Mouse (Mus musculus): ENCODE measurements around the gene Sel1l2.

Sel1l2 gene

DNA sequence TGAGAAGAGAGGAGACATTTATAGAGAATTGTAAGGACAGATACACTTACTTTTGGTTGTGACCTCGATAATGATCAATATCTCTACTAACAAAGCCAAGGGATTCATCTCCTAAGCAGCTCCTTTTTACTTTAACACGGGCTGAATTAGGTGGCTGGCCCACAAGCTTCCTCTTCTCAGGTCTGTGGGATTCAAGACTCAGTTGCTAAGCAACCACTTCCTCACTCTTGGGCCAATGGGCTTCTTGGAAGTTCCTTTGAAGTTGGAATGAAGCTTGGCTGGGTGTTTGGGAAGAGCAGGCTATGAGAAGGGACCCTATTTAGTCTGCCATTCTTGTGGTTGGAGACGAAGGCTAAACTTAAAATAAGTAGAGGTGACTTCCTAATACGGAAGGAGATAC, at the start of gene Sel1l2:
Gene Sel1l2 (minus strand): TSS at position 182 of the 400 bp plus-strand sequence.
- DNase-seq (ENCODE audit: low read depth, low spot score), result peak; percentile 13

DNA sequence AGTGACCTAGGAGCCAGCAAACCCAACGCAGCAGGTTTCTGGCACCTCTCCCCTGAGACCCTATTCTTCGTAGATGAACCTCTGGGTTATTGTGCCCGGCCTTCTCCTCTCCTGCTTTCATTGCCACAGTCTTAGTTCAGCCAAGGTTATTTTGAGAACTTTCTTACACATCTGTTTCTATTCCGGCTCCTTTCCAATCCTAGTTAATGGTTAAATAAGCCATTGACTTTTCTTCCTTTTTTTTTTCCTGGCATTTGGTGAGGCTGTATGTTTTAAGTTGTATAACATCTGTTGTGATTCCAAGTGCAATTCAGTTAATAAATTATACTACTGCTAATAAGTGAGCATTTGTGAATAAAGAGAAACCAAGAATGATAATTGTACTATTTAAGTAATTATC, 49.6 kb upstream of the Sel1l2 start:
- DNase-seq (ENCODE audit: low read depth, low spot score), result no peak

DNA sequence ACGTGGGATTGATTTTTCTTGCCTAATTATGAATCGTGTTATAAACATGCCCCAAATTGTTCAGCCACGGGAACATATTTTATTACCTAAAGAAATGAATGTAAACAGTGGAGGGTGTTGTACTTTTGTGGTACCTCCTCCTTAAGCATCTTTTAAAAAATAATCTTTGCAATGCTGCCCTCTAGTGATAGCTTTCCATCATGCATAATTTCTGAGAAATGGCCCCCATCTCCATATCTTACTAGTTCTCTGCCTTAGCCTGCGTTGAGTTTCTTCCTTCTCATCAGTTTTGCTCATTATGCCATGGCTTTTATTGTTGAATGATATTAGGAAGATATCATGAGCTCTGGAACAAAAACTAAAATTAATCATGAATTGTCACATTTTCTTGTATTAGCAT, 37.8 kb upstream of the Sel1l2 start:
- peak; percentile 71 for DNase-seq (ENCODE audit: low read depth, low spot score)

DNA sequence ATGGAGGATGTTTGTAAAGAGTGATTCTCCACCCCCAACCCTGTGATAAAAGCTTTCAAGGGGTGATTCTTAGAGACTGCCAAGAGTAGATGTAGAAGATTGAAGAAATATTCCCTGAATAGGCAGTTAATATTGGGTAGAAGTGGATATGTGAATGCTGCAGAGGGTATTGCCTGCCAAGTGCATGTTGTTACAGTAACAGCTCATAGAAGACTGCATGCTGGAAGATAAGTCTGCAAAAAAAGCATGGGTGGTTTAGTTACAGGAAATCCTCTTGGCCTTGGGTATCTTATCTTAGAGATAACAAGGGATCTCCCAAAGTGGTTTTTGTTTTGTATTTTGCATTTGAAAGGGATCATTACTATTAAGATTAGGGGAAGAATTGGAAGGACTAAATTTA, 36.3 kb upstream of the Sel1l2 start:
- DNase-seq (ENCODE audit: low read depth, low spot score), result no peak

DNA sequence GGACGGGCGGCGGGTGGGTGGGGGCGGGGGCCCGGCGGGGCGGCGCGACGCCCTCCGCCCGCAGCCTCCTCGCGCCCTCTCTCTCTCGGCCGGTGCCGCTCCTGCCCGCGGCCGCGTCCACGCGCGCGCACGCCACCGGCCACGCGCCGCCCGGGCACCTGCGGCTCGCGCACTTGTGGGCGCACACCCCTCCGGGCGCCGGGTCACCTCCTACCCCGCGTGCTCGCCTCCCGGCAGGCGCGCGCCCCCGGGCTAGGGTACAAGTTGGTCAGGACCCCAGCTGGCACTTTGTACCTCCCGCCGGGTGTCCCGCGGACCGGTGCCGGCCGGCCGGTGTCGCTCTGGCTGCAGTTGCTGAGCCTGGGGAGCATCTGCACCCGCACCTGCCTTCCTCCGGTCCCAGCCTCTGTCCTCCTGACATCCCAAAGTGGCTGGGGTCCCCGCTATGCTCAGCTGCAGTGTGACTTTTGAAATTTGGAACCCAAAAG, 6.3 kb upstream of the Sel1l2 start:
- DNase-seq (ENCODE audit: low read depth, low spot score), result no peak

DNA sequence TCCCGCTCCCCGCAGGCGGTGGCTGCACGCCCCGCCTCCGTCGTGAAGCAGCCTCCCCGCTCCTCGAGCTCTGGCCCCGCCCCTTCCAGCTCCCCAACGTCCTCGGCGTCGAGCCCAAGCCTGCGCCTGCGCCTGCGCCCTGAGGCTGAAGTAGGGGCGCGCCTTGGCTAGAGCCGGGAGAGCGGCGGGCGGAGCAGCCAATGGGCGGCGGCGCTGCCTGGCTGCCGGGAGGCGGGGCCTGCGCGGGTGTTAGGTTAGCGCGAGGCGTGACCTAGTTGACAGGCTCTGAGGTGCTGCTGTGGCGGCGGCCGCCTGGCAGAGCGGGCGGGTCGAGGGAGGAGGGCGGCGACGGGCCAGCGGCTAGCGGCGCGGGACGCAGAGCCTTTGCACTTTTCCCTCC, 5.7 kb upstream of the Sel1l2 start, which contains the start of gene Macrod2:
Gene Macrod2 (plus strand): TSS at position 131 of the 400 bp plus-strand sequence.
- DNase-seq (ENCODE audit: low read depth, low spot score), result peak; percentile 95

DNA sequence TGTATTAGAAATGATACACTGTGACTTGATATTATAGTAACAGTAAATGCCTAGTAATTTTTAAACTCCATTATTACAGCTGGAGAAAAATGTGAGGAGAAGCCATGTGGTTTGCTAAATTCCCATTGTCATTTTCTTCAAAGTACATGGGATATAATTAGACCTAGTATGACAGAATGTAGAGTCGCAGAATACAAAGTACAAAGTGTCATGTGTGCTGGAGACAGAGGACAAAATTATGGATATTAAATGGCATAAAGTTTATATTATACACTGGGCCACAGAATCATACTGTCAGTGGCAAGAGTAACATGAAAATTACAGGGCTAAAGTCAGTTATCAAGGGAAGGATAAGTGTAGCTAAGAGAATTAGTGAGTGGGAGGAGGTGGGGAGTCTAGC, 24.7 kb downstream of the Sel1l2 start:
- no peak for DNase-seq (ENCODE audit: low read depth, low spot score)

DNA sequence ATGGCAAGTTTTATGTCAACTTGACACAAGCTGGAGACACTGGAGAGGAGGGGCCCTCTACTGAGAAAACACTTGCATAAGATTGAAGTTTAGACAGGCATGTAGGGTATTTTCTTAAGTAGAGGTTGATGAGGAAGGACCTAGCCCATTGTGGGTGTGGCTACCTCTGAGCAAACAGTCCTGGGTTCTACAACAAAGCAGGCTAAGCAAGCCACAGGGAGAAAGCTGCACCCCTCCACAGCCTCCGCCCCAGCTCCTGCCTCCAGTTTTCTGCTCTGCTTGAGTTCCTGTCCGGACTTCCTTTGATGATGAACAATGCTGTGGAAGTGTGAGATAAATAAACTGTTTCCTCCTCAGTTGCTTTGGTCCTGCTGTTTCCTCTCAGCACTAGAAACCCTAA, 29.6 kb downstream of the Sel1l2 start:
- DNase-seq (ENCODE audit: low read depth, low spot score), result no peak

DNA sequence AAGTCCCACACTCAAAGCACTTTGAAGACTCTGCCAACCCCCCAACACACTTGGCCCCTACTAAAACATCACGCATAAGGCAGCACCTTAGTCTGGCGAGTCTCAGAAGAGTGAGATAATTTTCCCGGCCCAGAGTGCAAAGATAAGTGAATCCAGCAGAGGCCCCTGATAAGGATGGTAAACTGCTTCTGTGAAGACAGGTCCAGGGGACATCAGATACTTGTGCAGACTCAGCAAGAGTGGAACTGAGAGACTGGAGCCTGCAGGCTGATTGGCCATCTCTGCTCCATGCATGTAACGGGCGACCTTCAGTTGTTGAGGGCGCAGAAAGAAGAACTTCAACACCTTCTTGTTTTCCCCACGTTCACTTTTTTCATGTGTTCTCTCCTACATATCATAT, 47.1 kb downstream of the Sel1l2 start:
- no peak for DNase-seq (ENCODE audit: low read depth, low spot score)

DNA sequence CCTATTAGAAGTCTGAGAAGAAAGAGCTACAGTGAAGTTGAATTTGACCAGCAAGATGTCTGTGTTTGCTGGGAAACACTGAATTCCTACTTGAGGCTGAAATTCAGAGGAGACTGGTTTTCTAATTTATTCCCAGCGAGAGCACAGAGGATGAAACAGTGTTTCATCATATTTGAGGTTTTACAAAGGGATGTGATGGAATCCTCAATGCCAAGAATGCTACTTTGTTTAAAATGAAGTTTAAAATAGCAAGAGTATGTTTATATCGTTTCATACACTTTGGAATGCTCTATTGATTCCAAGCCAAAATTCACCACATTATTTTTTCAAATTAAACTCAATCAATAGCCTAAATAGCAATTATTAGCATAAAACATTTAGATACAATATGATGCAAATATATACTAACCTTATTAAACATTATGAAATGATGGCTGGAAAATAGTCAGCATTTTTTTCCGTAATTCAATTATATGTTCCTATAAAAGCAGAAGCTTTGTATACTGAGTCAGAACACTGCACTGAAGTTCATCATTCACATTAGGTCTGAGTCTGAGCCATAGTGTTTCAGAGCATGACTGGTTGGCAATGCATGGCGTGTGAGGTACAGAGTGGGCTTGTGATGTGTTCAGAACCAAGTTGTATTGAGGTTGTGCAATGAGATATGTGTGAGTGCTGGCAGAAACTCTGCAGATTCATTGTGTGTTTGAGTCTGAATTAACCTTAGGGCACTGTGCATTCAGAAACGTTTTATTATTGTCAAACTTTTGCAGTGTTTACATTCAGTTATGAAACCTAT, 58.8 kb downstream of the Sel1l2 start:
- DNase-seq (ENCODE audit: low read depth, low spot score), result no peak

DNA sequence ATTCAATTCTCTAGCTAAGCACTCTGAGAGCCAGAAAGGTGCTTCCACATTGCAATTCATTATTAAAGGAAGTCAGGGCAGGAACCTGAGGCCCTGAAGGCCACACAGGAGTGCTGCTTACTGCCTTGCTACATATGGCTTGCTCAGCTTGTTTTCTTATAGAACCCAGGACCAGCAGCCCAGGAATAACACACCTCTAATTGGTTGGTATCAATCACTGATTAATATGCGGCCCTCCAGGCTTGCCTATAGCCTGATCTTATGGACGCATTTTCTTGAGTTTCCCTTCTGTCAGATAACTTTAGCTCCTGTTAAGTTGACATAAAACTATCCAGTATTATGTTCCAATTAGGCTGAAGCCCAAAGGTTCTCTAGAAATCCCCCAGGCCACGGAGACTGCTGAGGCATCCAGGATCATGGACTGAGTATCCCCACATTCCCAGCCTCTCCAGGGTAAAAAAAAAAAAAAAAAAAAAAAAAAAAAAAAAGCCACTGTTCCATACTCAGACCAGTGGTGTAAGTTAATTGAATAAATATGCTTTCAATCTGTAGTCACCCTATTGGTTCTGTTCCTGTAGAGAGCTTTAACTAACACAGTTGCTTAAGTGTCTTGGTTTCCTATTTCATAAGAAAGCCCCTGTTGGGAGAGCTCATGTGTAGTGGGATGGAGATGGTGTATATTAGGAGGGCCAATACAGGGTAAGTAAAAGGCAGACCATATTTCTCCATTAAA, 86.4 kb downstream of the Sel1l2 start:
- peak; percentile 51 for DNase-seq (ENCODE audit: low read depth, low spot score)

DNA sequence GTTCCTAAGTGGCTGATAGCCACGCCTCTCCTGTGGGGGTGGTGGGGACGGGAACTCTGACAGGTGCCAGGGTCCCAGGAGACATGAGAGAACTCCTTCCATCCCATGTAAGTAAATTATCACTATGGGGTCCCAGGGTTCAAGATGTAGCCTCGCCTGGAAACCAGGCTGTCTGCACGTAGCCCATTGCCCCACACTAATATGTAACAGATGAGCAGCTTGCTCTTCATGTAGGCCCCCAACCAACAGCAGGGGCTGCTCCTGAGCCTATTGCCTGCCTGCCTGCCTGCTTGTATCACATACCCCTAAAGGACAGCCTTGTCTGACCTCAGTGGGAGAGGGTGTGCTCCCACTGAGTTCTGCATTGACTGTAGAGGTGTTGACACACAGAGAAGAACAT, 92.4 kb downstream of the Sel1l2 start:
- peak; percentile 55 for DNase-seq (ENCODE audit: low read depth, low spot score)

DNA sequence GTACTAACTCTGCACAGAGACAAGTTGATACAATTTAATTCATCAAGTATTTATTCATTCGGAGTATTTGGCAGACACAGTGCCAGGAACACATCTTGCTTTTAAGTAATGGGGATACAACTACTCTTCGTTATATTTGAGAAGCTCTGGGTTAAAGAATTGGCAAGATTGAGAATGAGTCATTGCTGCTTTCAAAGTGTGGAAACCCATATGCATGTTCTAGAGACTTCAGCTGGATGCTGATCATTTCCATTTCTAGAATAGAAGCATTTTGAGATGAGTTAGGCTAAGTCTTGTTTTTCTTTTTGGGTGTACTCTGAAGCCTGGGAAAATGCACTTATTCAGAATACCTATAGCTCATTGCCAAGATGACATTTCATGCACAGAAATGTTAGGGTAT, 95.7 kb downstream of the Sel1l2 start:
- DNase-seq (ENCODE audit: low read depth, low spot score), result no peak

DNA sequence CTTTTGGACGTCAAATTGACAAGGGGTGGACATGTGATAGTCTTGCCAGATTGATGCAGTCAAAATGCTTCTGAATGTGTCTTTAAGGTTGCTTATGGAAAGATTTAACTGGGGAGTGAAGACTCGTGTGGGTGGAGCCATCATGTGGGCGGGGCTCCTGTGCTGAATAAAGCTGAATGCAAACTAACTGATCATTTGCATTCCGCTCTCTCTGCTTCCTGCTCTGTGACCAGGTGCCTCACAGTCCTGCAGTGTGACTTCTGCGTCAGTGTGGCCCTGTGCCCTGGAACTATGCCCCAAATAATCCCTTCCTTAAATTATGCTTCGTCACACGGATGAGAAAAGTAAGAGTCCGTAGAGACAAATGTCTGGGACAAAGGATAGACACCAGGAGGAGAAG, 108.7 kb downstream of the Sel1l2 start:
- DNase-seq (ENCODE audit: low read depth, low spot score), result no peak

DNA sequence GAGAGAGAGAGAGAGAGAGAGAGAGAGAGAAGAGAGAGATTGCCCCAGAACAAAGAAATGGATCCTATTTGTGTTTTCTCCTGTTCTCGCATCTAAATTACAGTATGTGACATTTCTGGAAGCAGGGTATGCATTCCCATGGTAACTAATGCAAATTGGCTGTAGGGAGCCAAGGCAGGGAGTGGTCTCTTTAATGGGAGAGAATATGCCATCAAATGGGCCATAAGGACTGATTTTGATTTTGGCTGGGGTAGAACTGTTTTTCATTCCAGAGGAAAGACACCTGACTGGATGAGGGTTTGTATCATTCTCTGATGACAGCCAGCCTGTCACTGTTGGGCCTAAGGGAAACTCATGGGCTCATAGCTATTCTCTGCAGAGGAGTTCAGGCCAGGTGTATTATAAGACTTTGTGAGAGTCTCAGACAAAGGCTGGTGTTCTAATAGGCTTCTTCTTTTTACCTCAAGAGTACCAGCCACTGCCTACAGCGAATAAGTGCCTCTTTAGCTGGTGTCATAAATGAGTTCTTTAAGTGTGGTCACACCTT, 133.8 kb downstream of the Sel1l2 start:
- DNase-seq (ENCODE audit: low read depth, low spot score), result no peak

DNA sequence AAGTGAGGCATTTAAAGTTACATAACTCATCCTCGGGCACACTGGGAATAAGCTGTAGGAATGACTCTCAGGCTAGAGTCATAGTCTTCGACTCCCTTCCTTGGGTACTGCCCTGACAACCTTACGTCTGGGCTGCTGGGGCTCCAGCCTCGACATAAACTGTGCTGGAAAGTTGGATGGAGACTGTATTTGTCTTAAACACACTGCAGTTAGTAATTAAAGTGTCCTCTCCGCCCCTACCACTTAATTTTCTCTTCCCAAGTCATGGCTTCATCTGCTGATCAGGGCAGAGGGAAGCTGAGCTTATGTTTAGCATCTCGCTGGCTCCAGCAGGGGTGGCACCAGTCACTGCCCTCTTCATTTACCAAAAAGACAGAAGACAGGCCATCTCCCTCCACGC, 135.2 kb downstream of the Sel1l2 start:
- no peak for DNase-seq (ENCODE audit: low read depth, low spot score)

DNA sequence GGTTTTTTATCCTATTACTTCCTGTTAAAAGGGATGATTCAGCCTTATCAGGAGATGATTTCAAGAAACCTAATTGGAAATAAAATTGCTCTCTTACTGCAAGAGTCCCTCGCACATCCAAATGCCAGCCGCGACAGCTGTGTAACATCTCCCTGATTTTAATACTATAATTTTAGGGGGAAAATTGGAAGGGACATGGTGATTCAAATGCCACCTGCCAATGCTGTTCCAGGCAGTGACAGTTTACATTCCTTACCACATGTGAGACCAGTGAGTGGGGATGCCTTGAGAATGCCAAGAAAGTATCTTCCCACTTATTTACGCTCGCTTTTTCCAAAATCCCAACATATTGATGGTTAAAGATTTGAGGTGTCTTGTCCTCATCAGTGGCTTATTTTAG, 146.4 kb downstream of the Sel1l2 start:
- no peak for DNase-seq (ENCODE audit: low read depth, low spot score)

DNA sequence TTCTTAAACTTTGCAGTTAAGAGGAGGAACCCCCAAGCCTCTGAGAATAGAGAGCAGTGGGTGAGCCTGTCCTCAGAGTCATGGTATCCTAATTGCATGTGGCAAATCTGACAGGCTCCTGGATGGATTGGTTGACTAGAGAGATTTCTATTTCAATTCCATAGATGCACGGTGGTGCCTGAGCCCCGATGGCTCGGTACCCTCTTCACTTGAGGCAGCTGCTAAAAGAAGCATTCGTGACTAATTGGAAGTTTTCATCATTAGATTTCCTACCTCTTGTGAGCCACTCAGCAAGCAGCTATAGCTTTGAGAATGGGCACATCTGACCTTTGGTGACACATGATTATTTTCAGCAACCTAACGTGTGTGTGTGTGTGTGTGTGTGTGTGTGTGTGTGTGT, 147.1 kb downstream of the Sel1l2 start:
- no peak for DNase-seq (ENCODE audit: low read depth, low spot score)

DNA sequence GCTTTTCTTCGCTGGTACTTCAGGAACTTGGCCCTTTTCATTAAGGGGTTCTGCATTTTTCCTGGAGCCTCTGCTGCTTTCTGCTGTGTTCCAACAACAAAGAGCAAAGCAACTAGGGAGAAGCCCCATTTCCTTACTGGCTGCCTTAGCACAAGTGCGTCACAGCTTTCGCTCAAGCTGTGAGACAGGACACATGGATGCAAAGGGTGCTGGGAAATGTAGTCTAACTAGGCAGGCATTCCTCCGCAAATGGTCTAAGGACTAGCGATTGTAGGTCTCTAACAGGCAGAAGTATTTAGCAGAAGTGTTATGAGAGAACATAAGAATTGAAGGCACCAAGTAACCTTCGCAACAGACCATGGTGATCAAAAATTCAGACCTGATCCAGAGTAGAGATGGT, 152.3 kb downstream of the Sel1l2 start:
- peak; percentile 5 for DNase-seq (ENCODE audit: low read depth, low spot score)

DNA sequence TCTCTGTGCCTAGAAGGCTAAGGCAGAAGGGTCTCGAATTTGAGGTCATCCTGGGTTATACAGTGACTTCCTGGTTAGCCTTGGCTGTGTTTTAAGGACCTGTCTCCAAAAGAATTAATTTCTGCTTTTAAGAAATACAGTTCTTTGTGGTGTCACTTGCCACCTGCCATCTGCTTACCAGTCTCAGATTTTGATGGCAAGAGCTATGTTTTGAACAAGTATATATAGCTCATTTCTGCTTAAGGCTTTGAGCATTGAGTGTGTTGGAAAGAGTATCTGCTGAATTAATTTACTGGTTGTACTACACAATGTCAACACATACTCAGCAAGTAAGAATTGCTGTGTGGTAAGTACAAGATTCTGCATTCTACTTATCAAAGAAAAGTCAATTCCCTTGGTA, 159.2 kb downstream of the Sel1l2 start:
- DNase-seq (ENCODE audit: low read depth, low spot score), result no peak

DNA sequence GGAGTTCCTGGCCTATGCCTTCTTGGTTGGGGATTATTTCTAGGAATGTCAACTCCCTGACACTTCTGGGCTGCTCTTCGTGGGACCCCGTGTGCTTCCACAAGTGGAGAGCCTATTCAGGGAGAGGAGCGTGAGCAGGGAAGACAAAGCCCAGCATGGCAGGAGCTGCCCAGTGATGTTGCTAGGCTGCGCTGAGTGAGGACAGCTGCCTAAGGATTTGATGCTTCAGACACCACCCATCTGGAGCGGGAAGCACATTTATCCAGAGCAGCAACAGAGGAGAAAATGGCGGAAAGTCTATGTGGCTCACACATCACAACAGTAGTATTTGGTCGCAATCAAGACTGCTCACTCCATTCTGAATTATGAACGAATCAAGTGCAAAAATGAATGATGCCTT, 169.2 kb downstream of the Sel1l2 start:
- no peak for DNase-seq (ENCODE audit: low read depth, low spot score)

DNA sequence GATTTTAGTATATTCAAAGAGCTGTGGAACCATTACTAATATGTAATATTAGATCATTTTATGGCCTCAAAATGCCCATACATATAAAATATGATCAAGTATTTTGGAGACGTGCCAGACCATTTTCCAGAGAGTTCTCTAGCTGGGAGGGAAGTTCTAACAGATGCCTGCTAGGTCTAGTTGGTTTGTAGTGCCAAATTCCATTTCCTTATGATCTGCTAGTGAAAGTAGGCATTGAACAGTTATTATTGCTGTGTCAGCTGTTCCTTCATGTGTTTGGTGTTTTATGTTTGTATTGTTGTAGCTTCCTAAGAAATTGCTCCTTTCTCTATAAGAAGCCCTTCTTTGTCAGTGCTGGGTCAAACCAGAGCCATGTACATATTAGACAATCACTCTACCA, 173.5 kb downstream of the Sel1l2 start:
- no peak for DNase-seq (ENCODE audit: low read depth, low spot score)

DNA sequence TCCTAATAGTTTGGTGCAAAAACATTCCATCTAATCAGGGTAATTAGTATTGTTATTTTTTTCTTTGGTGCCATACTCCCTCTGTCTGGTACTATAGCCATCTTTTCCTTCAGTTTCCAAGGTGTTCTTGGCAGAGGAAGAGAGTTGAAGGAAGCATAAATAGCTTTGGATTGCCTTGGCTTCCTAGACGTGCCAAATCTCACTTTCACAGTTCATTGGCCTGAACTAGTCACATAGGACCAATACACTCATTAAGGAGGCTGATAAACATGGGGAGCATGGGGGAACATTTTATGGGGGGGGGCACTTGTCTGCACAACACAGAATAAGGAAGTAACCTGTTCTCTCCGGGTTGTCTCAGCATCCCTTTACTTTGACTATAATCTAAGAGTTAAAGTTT, 174.1 kb downstream of the Sel1l2 start:
- no peak for DNase-seq (ENCODE audit: low read depth, low spot score)
